Mouse (Mus musculus) kidney, embryonic 14.5 days (tissue): ENCODE results near the gene Gabbr2. TPM values are rescaled to one million over a fixed set of nuclear protein-coding genes. Genes with fewer than 3 reads are reported as not detected.

Experiments used
- ATAC-seq: fragments of 200-750 bp; cut with Nextera tagmentation; 2 replicates; pipeline ENCODE4 v1.8.0; 2017; ENCODE audit warnings: moderate number of reproducible peaks, mild to moderate bottlenecking, moderate TSS enrichment, moderate library complexity; ENCODE audit not compliant: low FRiP score, low TSS enrichment
- H3K27ac ChIP-seq: fragments of 300-500 bp; sonication (generic); 2 replicates; pipeline ENCODE4 v1.5.1; 2014; ENCODE audit warnings: low read depth, mild to moderate bottlenecking, low read length, moderate library complexity, mixed read lengths
- H3K27me3 ChIP-seq: fragments of 300-500 bp; sonication (generic); 2 replicates; pipeline ENCODE4 v1.6.1; 2014; ENCODE audit warnings: mild to moderate bottlenecking, low read length; ENCODE audit not compliant: control insufficient read depth, insufficient read depth
- H3K36me3 ChIP-seq: fragments of 300-500 bp; sonication (generic); 2 replicates; pipeline ENCODE4 v1.6.1; 2014; ENCODE audit warnings: low read length, mixed read lengths; ENCODE audit not compliant: control insufficient read depth, insufficient read depth
- H3K4me1 ChIP-seq: fragments of 300-500 bp; sonication (generic); 2 replicates; pipeline ENCODE4 v1.6.1; 2014; ENCODE audit warnings: low read length, mixed read lengths; ENCODE audit not compliant: control insufficient read depth, insufficient read depth
- H3K4me2 ChIP-seq: fragments of 300-500 bp; sonication (generic); replicated peaks from 2 replicates; pipeline ENCODE4 v1.6.1; 2014; ENCODE audit warnings: low read depth, mild to moderate bottlenecking, low read length
- H3K4me3 ChIP-seq: fragments of 300-500 bp; sonication (generic); 2 replicates; pipeline ENCODE4 v1.5.1; 2014; ENCODE audit warnings: mild to moderate bottlenecking, low read length
- H3K9ac ChIP-seq: fragments of 300-500 bp; sonication (generic); 2 replicates; pipeline ENCODE4 v1.6.1; 2014; ENCODE audit warnings: low read depth, mild to moderate bottlenecking, low read length, moderate library complexity
- H3K9me3 ChIP-seq: fragments of 300-500 bp; sonication (generic); 2 replicates; pipeline ENCODE4 v1.6.1; 2016; ENCODE audit warnings: low read length; ENCODE audit not compliant: control insufficient read depth
- WGBS: fragments of 180-500 bp; shearing (Covaris S2); extraction: QIAGEN DNeasy Blood & Tissue Kit; methylation state at CpG from one replicate; pipeline ENCODE4 v1.1.7; 2014; 5-methylcytosine and 5-hydroxymethylcytosine counted together
- polyA plus RNA-seq: library from polyadenylated mRNA; unstranded; fragments of >200 nt; fragmentation: Nextera tagmentation; extraction: Ambion mirVana; gene quantifications from 2 replicates; pipeline ENCODE4 v1.2.1, GENCODE M21; 2014

Gabbr2 gene
- polyA plus RNA-seq, 1 experiment from 2014 or later, result 0.43 TPM

DNA sequence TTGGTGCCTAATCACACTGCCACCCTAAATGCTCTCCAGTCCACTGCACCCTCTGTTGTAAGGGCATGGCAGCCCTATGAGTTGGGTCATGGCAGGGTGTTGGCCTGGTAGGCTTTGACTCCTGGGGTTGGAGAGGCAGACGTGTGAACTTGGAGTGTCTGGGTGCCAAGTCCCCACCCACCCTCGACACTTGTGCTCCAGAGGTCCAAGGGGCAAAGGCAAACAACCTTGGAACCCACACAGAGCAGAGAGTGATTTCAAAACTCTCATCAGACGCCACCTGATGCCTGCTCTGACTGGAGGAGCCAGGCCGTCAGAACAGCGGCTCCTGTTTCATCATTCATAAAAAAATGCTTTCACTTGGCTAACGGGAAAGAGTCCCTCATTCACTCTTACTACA lies 121.5 kb downstream of the Gabbr2 start:
- Histone ChIP-seq H3K4me3 (no peak overlapping the region), H3K27me3 (no peaks in the 10 kb centered on the region), H3K9me3 (no peaks in the 10 kb centered on the region), H3K4me1 (no peaks in the 10 kb centered on the region), H3K9ac (no peak overlapping the region), H3K27ac (no peak overlapping the region), H3K4me2 (no peak overlapping the region), H3K36me3 (no peaks in the 10 kb centered on the region)
- WGBS, result 41% methylated on average over 6 of the region's 6 CpGs
- ATAC-seq, result no peak

DNA sequence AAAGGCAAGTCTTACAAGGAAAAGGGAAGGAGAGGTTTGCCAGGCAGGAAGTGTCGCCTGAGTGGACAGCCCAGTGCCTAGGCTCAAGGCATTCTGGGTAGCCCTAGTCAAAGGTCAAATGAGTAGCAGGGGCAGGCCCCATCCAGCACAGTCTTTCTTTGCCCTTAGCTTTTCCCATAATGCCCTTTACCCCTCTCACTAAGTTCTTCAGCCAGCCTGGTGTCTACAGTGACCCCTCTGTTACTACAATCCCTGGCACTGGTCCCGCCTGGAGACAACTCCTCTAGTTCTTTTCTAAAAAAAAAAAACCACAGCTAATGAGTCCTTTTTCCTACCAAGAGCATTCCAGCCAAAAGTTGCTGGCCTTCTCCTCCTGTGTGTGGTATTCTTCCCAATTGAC lies 122.3 kb downstream of the Gabbr2 start:
- no peak overlapping the region for H3K9ac ChIP-seq
- WGBS, result 79% methylated on average over 2 of the region's 2 CpGs
- no peaks in the 10 kb centered on the region for H3K4me1 ChIP-seq
- H3K27ac ChIP-seq, result no peak overlapping the region
- H3K4me3 ChIP-seq, result no peak overlapping the region
- no peak overlapping the region for H3K4me2 ChIP-seq
- no peak for ATAC-seq
- H3K36me3 ChIP-seq, result no peaks in the 10 kb centered on the region
- H3K9me3 ChIP-seq, result no peaks in the 10 kb centered on the region
- H3K27me3 ChIP-seq, result no peaks in the 10 kb centered on the region

DNA sequence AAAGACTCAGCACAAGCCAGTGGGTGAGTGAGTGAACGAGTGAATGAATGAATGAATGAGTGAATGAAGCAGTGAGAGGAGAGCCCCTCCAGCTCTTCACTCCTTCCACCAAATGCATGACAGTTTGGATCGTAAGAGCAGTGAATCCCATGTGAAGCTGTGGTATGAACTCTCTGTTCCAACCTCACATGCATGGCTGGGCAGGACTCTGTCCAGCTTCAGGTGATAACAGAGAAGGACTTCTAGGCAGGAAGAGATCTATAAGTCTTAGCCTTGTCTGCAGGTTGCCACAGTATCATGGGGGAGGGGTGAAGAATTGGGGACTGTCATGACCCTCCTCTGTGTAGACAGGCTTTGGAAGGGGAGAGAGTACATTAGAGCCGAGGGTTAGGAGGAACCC lies 122.8 kb downstream of the Gabbr2 start:
- Histone ChIP-seq H3K27ac (no peak overlapping the region), H3K27me3 (no peaks in the 10 kb centered on the region), H3K4me2 (no peak overlapping the region), H3K36me3 (no peaks in the 10 kb centered on the region), H3K9me3 (no peaks in the 10 kb centered on the region), H3K9ac (no peak overlapping the region), H3K4me3 (no peak overlapping the region), H3K4me1 (no peaks in the 10 kb centered on the region)
- ATAC-seq, result no peak
- 86% methylated on average over 3 of the region's 3 CpGs for WGBS

- ATAC-seq, result no peak
- Histone ChIP-seq H3K36me3 (no peaks in the 10 kb centered on the region), H3K9me3 (no peaks in the 10 kb centered on the region), H3K4me2 (no peak overlapping the region), H3K27ac (no peak overlapping the region), H3K9ac (no peak overlapping the region), H3K4me1 (no peaks in the 10 kb centered on the region), H3K27me3 (no peaks in the 10 kb centered on the region), H3K4me3 (no peak overlapping the region)
- 68% methylated on average over 5 of the region's 5 CpGs for WGBS
Measured at GRCm38 (mm10) chr4:46868181-46868580, 123.5 kb downstream of the Gabbr2 start.

DNA sequence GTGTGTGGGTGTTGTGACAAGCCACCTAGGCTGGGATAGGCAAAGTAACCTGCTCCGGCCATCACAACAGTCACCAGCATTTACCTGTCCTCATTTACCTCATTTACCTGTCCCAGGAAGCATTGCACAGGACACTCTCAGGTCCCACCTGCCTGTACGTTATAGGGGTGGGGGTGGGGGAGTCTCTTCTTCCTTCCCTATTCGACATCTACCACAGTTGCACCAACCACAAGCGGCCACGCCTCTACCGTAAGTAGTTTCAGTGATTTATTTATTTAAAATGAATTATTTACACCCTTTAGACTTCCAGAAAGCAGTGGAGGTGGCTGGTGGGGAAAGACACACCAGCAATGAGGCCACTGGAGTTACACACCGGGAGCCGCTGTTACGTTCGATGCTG lies 123.9 kb downstream of the Gabbr2 start:
- ATAC-seq, result no peak

DNA sequence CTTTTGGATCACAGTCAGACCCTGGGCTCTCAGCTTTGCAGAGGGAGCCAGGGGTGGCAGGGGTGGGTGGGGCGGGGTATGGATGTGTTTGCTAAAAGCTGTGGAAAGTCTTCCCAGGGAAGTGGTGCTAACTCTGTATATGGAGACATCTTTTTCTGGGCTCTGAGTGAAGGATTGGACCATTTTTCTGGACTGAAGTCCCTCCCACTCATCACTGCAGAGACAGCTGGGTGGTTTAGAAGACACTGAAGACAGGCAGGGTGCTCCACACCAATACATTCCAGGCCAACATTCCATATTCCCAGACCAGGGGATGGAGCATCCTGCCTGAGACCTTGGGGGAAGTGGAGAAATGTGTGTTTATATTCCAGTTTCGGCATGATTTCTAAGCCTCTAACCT lies 125.6 kb downstream of the Gabbr2 start:
- no peaks in the 10 kb centered on the region for H3K27me3 ChIP-seq
- no peak overlapping the region for H3K4me3 ChIP-seq
- 71% methylated on average over 2 of the region's 2 CpGs for whole genome bisulfite sequencing
- no peaks in the 10 kb centered on the region for H3K36me3 ChIP-seq
- no peaks in the 10 kb centered on the region for H3K4me1 ChIP-seq
- ATAC-seq, result no peak
- H3K9ac ChIP-seq, result no peak overlapping the region
- no peaks in the 10 kb centered on the region for H3K9me3 ChIP-seq
- no peak overlapping the region for H3K4me2 ChIP-seq
- H3K27ac ChIP-seq, result no peak overlapping the region

More for the DNA sequence above, 123.9 kb downstream of the Gabbr2 start:
- WGBS, result 66% methylated on average over 10 of the region's 10 CpGs
- Histone ChIP-seq H3K4me1 (no peaks in the 10 kb centered on the region), H3K4me2 (no peak overlapping the region), H3K27ac (no peak overlapping the region), H3K9ac (no peak overlapping the region), H3K9me3 (no peaks in the 10 kb centered on the region), H3K27me3 (no peaks in the 10 kb centered on the region), H3K4me3 (no peak overlapping the region), H3K36me3 (no peaks in the 10 kb centered on the region)

DNA sequence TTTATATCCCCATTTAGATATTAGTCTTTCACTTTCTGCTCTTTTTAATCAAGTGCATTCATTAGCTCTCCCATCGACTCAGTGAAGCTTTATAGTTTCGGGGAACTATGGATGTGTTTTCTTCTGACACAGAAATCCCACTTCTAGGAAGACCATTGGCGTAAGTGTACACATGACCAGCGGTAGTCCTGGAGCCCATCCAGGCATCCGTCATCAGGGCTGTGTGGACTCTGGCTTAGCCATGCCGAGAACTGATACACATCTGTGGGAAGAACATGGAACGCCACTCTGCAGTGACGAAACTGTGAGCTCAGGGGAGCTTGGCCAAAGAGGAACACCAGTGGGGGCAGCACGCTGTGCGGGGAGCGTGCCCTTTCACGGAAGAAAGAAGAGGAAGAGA lies 128.0 kb downstream of the Gabbr2 start:
- H3K9ac ChIP-seq, result no peak overlapping the region
- 75% methylated on average over 12 of the region's 12 CpGs for WGBS
- H3K4me3 ChIP-seq, result no peak overlapping the region
- no peaks in the 10 kb centered on the region for H3K9me3 ChIP-seq
- no peaks in the 10 kb centered on the region for H3K27me3 ChIP-seq
- H3K4me1 ChIP-seq, result no peaks in the 10 kb centered on the region
- H3K36me3 ChIP-seq, result no peaks in the 10 kb centered on the region
- ATAC-seq, result no peak
- H3K4me2 ChIP-seq, result no peak overlapping the region
- no peak overlapping the region for H3K27ac ChIP-seq

DNA sequence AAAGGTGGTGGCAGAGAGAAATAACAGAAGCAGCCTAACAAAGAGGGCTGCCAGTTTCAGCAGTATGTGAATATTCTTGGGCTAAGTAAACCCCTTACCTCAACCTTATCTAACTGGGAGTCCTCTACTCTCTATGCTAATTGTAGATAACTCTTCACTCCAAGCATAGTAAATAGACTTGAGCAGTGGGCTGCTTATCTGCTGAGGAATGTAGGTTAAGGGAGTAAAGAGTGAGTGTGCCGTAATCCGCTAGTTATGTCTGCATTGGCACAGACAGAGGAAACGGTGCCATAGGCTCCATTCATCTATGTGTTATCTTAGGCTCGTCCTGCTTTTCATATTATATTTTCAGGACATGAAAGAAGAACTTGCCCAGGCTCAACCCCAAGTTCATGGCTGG lies 129.0 kb downstream of the Gabbr2 start:
- Histone ChIP-seq H3K4me1 (no peaks in the 10 kb centered on the region), H3K27me3 (no peaks in the 10 kb centered on the region), H3K27ac (no peak overlapping the region), H3K4me2 (no peak overlapping the region), H3K9me3 (no peaks in the 10 kb centered on the region), H3K36me3 (no peaks in the 10 kb centered on the region), H3K9ac (no peak overlapping the region), H3K4me3 (no peak overlapping the region)
- ATAC-seq, result no peak
- WGBS, result 95% methylated on average over 4 of the region's 4 CpGs

GRCm38 (mm10) chr4:46860586-46860985 lies 131.1 kb downstream of the Gabbr2 start:
- no peak overlapping the region for H3K9ac ChIP-seq
- no peak overlapping the region for H3K27ac ChIP-seq
- H3K4me3 ChIP-seq, result no peak overlapping the region
- no peaks in the 10 kb centered on the region for H3K27me3 ChIP-seq
- H3K4me2 ChIP-seq, result no peak overlapping the region
- H3K9me3 ChIP-seq, result no peaks in the 10 kb centered on the region
- WGBS, result 61% methylated on average over 6 of the region's 6 CpGs
- no peak for ATAC-seq
- H3K36me3 ChIP-seq, result no peaks in the 10 kb centered on the region
- no peaks in the 10 kb centered on the region for H3K4me1 ChIP-seq

- WGBS, result 14% methylated on average over 13 of the region's 13 CpGs
- peak; percentile 68; the same call in 1 of the 2 replicates for ATAC-seq
- no peak overlapping the region for H3K4me3 ChIP-seq
- H3K36me3 ChIP-seq, result no peaks in the 10 kb centered on the region
- H3K9ac ChIP-seq, result no peak overlapping the region
- no peaks in the 10 kb centered on the region for H3K27me3 ChIP-seq
- no peaks in the 10 kb centered on the region for H3K9me3 ChIP-seq
- H3K4me2 ChIP-seq, result 0 out of 2 replicates have a peak overlapping the region, but pooled peaks have one; percentile 4
- H3K4me1 ChIP-seq, result no peaks in the 10 kb centered on the region
- no peak overlapping the region for H3K27ac ChIP-seq
Measured at GRCm38 (mm10) chr4:46858899-46859298, 132.8 kb downstream of the Gabbr2 start.
